Mouse (Mus musculus) ovary, adult 18-20 months (tissue): Measurements from ENCODE around the gene Vmn2r78.
"Not testable (repeated sequence)": the region's sequence is repeated elsewhere in the genome, so short reads cannot be mapped to it uniquely, and the experiment has no call there.

Experiments used
- DNase-seq: peaks from one replicate; pipeline ENCODE4 v3.0.0; 2022; ENCODE audit warnings: low spot score, mixed read lengths

The Vmn2r78 gene

DNA sequence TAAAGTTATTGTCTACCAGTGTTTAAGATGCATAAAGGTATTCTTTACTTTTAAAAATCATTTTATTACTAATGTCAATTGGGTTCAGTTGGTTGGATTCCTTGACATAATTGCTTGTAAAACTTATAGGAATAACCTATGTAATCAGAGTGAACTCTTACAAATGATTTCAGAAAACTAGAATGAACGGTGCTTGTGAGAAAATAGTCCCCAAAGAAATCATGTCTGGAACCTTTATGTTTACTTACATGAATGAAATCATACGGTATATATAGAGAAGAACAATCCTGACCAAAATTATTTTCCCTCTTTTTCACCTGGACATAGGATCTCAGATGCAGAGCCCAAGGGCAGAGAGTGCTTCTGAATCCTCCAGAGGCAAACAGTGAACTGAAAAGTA is at the start of gene Vmn2r78:
Gene Vmn2r78, plus strand, starts transcription at position 301 of the 400 bp plus-strand sequence.
- DNase-seq: not testable (repeated sequence)

GRCm38 (mm10) chr7:86889470-86890469 is 25.1 kb upstream of the Vmn2r78 start:
- DNase-seq: no peak

GRCm38 (mm10) chr7:86937288-86937687 is 22.4 kb downstream of the Vmn2r78 start:
- no peak for DNase-seq

DNA sequence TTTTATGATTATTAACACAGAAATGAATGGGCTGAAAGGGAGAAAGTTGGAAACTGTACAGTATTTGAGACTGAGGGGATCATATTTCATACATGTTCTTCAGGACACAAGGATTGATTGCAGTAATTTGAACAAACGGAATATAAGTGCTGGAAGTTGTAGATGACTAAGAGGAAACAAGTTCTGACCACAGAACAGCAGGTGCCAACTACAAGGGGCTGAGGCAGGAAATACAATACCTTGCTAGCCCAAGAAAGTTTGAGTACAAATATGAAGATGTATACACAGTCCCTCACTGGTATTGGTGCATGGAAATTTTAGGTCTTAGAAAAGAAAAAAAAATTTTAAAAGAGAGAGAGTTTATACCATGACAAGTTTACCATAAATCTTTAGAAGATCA is 79.8 kb downstream of the Vmn2r78 start:
- no peak for DNase-seq

GRCm38 (mm10) chr7:86995815-86996214 is 80.9 kb downstream of the Vmn2r78 start, which contains the start of gene Vmn2r79:
TSS of gene Vmn2r79 (plus strand) at chr7:86996115.
- not testable (repeated sequence) for DNase-seq
